Comparison of ENCODE assay signal across 22 mouse cellular contexts in genomic region chr6:120054412-120054811, GRCm38 (mm10). TPM values are rescaled to one million over a fixed set of nuclear protein-coding genes. Genes with fewer than 3 reads are reported as not detected.
DNase-seq lines count a peak whose midpoint lies in the region; TF ChIP-seq lines count a peak whose summit lies in the region.
"Had no signal": no experiment of that assay in that cellular context is flagged by ENCODE, and none has a peak within 500 bp of the region (broad histone marks: within the 10 kb centered on the region; RNA-seq: fewer than 3 reads in every experiment).

No protein-coding gene starts in this region.

- no peak for TF ChIP-seq CTCF in gastrocnemius, adult 2 months (IDR thresholded peaks at IDR 0.05)
- no peak for TF ChIP-seq CTCF in thymus, adult 2 months (IDR thresholded peaks at IDR 0.05; ENCODE audit: borderline replicate concordance, control insufficient read depth, extremely low read depth, insufficient read depth, low read length, poor library complexity)

- WGBS in thymus, adult 2 months = 94% methylated on average over 6 of the region's 6 CpGs
- WGBS in forebrain, embryonic 10.5 days = 87% methylated on average over 6 of the region's 6 CpGs

- H3K9me3 ChIP-seq in forebrain, embryonic 10.5 days = no peaks in the 10 kb centered on the region
- H3K9me3 ChIP-seq: embryonic facial prominence, embryonic 10.5 days; embryonic facial prominence, embryonic 12.5 days; forebrain, embryonic 12.5 days; G1E had no signal

- H3K27ac ChIP-seq in gastrocnemius, adult 2 months = peak overlapping the region; percentile 44; the same call in 1 of the 2 replicates
- peak overlapping the region; percentile 62; the same call in 1 of the 2 replicates for H3K27ac ChIP-seq in thymus, adult 2 months (ENCODE audit: control insufficient read depth, insufficient read depth, low read length)
- H3K27ac ChIP-seq in forebrain, embryonic 10.5 days = no peak overlapping the region
- H3K27ac ChIP-seq: embryonic facial prominence, embryonic 10.5 days; embryonic facial prominence, embryonic 12.5 days; forebrain, embryonic 12.5 days had no signal

- H3K4me1 ChIP-seq in thymus, adult 2 months (replicated peaks; ENCODE audit: control insufficient read depth, insufficient read depth, low read length) = peaks cover 23% of the 10 kb centered on the region
- no peaks in the 10 kb centered on the region for H3K4me1 ChIP-seq in forebrain, embryonic 10.5 days
- H3K4me1 ChIP-seq: embryonic facial prominence, embryonic 10.5 days; embryonic facial prominence, embryonic 12.5 days; forebrain, embryonic 12.5 days had no signal

- H3K36me3 ChIP-seq in thymus, adult 2 months (ENCODE audit: control insufficient read depth, insufficient read depth, low read length) = no peaks in the 10 kb centered on the region
- H3K36me3 ChIP-seq in forebrain, embryonic 10.5 days (replicated peaks) = no peaks in the 10 kb centered on the region
- H3K36me3 ChIP-seq: embryonic facial prominence, embryonic 10.5 days; embryonic facial prominence, embryonic 12.5 days; forebrain, embryonic 12.5 days; G1E had no signal

- no peak overlapping the region for H3K4me3 ChIP-seq in gastrocnemius, adult 2 months
- no peak overlapping the region for H3K4me3 ChIP-seq in thymus, adult 2 months (ENCODE audit: control insufficient read depth, insufficient read depth, low read length)
- no peak overlapping the region for H3K4me3 ChIP-seq in forebrain, embryonic 10.5 days
- H3K4me3 ChIP-seq: embryonic facial prominence, embryonic 10.5 days; embryonic facial prominence, embryonic 12.5 days; forebrain, embryonic 12.5 days had no signal

- no peak for DNase-seq in gastrocnemius, adult 2 months
- DNase-seq in gastrocnemius, postnatal 10 days = no peak
- DNase-seq in thymus, adult 2 months = no peak
- no peak for DNase-seq in thymus, postnatal 25 days
- DNase-seq in forebrain, embryonic 10.5 days (ENCODE audit: extremely low spot score, low spot score) = no peak
- DNase-seq: adrenal gland, adult 8-10 months; adrenal gland, postnatal 14 days; adrenal gland, postnatal 36 days; B cell, adult 2 months; cerebellum, adult 11-12 months; cerebellum, adult 2 months; cerebellum, adult 9-10 months; cerebellum, postnatal 10 days; cerebellum, postnatal 25 days had no signal

- H3K27me3 ChIP-seq in thymus, adult 2 months (ENCODE audit: control insufficient read depth, insufficient read depth, low read length) = no peaks in the 10 kb centered on the region
- no peaks in the 10 kb centered on the region for H3K27me3 ChIP-seq in forebrain, embryonic 10.5 days (ENCODE audit: poor library complexity, severe bottlenecking)
- H3K27me3 ChIP-seq: embryonic facial prominence, embryonic 12.5 days; forebrain, embryonic 12.5 days; Patski had no signal

- TF ChIP-seq POLR2A in thymus, adult 2 months (IDR thresholded peaks at IDR 0.05; ENCODE audit: control insufficient read depth, extremely low read depth, insufficient read depth, low read length, poor library complexity) = no peak

- intact Hi-C loops in gastrocnemius, adult 2 months (cut with DNase I) = no loop called here

RNA-seq across cellular contexts. Expression of gene Wnk1, which starts 15.9 kb away (rescaled TPM):
- total RNA-seq in gastrocnemius, adult 2 months (2021) = 100 to 1,000 TPM; 305 to 369 TPM
- 100 to 1,000 TPM; 283 to 292 TPM for total RNA-seq in gastrocnemius, postnatal 10 days (2021)
- 180 and 194 TPM in 2 replicates for polyA plus RNA-seq in thymus, adult 2 months (2012; rRNA removed)
- polyA plus RNA-seq in forebrain, embryonic 10.5 days (2016; fragmentation: Nextera tagmentation; extraction: Ambion mirVana) = 43.7 and 46.3 TPM in 2 replicates

RNA-seq across cellular contexts. Expression of gene Ninj2, which starts 38.7 kb away (rescaled TPM):
- not detected for total RNA-seq in gastrocnemius, adult 2 months (2021)
- not detected for total RNA-seq in gastrocnemius, postnatal 10 days (2021)
- polyA plus RNA-seq in thymus, adult 2 months (2012; rRNA removed) = 0.26 and 0.33 TPM in 2 replicates
- polyA plus RNA-seq in forebrain, embryonic 10.5 days (2016; fragmentation: Nextera tagmentation; extraction: Ambion mirVana) = not detected in 2 replicates
- total RNA-seq: adrenal gland, adult 18-20 months; adrenal gland, adult 8-10 months; adrenal gland, postnatal 14 days; adrenal gland, postnatal 36 days; G1E had no signal
- polyA plus RNA-seq: embryonic facial prominence, embryonic 10.5 days; embryonic facial prominence, embryonic 12.5 days; forebrain, embryonic 12.5 days; forebrain, embryonic 14.5 days; forebrain, embryonic 16.5 days; G1E had no signal
